Mouse (Mus musculus): Measurements from ENCODE around the gene Uckl1.

The Uckl1 gene

DNA sequence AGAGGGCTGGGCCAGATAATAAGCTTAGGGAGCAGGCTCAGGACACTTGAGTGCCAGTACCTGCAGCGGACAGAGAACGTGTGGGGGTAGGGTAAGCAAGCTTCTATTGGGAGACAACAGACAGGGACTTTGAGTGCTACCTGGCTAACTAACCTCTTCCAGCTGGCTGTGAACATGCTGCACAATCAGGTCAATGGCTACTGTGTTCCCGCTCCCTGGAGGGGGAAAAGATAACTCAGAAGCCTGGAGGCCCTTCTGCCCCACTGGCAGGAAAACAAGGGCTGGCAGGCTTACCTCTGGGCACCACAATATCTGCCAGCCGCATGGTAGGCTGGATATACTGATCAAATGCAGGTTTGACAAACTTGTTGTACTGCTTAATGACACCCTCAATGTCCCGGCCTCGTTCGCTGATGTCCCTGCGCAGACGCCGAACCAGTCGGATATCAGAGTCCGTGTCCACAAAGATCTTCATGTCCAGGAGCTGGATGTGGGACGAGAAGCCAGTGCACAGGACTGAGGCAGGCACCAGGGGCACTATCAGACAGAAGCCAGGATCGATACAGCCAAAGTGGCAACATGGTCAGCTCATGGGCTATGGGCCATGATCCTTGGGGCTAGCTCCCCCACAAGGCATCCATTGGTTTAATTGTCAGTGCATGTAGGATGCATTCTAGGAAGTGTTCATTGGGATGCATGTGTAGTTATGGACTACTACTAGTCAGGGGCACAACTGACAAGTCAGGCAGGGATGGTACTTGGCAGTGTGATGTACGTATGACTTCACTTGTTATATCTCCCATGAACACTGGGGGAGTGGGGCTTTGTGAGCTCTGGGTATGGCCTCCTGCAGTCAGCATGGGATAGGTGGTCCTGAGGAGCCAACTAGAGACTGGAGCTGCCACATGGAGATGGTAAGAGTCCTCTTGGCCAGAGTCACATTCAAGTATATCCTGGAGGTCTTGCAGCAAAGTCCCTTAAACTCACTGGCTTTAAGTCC is 11.5 kb downstream of the Uckl1 start:
- no peak for DNase-seq (ENCODE audit: low spot score in 2 of 2)

DNA sequence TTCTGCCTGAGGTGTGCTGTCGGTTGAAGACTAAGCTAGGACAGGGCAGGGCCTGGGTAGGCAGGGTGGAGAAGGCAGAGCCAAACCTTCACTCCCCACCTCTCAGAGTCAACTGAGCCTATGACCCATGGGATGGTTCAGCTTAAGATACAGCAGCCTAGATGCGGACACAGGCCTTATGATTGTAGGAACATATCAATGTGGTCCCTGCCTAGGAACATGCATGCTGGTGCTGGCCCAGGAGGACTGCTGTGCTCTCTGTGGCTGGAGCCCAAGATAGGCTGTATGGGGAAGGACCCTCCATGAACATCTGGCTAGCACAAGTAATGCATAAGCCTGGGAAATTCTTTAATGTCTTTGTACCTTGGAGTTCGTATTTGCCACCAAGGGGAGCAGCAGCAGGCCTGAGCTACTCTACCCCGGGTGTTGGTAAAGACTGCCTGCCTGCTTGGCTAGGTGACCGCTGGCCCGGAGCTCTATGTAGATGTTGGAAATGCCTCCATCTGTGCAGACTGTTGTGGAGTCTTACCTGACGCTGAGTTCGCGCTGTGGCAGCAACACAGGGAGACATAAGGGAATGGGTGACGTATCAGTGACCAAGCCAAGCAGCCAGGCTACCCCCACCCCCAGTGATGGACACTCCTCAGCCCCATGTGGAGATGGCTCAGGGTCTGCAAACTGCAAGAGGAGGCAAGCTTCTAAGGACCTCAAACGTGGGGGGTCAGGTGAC is 12.6 kb downstream of the Uckl1 start:
- DNase-seq (ENCODE audit: low spot score in 2 of 2) = no peak

DNA sequence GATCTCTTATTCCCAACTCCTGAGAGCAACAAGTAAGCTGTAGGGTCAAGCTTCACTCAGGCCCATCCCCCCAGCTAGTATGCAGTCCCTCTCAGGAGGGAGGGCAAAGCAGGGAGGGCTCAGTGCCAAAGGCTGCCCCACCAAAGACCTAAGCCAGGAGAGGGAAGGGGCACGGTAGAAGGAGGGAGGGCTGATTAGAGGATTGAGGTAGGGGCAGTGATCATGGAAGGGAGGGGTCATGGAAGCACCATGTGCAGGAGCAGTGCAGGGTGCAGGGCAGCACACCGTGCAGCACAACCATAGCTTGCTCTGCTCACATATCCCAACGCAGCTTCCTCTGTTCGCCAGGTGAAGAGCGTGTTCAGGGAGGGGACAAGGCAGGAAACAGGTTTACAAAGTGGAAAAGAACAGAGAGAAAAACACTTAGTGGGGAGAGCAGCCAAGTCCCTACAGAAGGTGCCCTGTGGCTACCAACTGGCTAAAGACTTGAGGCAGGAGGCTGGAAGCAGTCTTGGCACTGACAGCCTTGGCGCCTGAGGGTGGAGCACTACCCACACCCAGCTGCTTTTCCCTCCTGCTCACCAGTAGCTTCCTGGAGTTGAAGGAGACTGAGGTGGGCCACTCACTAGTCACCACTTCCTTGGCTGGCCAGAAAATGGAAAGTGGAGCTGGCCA is 13.6 kb downstream of the Uckl1 start:
- DNase-seq (ENCODE audit: low spot score in 2 of 2) = no peak

DNA sequence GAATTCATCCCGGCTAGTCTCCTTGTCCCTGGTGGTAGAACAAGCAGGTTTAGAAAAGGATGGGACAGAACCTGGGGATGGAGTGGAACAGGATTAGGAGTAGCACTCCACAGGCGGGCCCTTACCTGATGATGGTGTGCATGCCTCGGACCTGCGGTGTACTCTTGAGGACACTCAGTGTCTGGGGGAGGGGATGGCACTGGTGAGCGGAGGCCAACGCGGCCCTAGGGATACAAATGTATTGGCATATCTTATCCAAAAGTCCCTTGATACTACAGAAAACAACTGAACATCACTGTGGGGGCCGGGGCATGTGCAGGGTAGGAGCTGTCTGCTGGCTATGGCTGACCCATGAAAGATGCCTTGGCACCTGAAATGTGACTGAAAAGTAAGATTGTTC is 14.3 kb downstream of the Uckl1 start:
- DNase-seq (ENCODE audit: low spot score in 2 of 2) = no peak

DNA sequence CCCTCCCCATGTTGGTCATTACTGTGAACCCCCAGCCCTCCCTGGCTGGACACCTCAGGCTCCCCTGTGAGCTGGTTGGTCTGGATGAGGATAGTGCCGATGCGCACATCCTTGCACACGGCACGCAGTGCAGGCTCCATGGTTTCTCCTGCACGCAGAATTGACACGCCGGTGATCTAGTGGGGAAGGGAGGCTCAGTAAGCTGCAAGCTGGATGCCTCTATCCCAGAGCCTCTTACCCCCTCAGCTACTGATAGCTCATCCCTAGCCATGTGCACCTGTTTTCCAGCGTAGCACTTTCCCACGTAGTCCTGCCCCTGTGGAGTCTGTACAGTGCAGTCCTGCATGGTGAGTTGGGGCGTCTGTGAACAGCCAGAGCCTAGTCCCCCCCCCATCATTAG is 14.8 kb downstream of the Uckl1 start:
- no peak for DNase-seq (ENCODE audit: low spot score in 2 of 2)

DNA sequence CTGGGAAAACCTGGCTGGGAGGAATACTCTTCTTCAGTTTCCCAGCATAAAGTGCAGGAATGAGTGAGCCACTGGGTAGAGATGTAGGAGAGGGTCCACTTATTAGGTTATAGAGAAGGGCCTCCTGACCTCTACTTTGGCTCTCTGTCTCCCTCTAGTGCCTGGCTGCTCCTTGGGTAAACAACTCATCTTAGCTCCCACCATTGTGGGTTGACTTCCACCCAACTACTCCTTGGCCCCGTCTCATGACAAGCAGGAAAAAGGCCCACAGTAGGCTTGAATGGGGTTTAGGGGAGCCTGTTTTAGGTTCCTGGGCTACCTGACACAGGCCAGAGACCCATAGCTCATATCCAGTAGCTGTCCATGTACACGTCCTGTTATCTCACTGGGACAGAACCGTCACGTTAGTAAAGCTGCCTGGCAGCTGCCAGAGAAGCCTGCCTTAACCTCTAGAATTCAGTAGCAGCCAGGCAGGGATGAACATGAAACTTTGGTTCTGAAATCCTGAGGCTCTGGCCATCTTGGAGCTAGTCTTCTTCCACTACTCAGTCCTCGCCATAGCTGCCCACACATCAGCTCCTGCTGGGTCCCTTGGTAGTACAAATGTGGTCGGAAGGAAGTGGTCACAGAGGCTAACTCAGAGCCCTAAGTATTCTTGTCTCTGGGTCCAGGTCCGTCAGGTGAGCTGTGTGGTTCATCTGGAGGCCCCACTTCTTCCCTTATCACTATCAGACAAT is 16.3 kb downstream of the Uckl1 start:
- DNase-seq (ENCODE audit: low spot score in 2 of 2) = peak in 1 of 2 experiments; percentile 62

DNA sequence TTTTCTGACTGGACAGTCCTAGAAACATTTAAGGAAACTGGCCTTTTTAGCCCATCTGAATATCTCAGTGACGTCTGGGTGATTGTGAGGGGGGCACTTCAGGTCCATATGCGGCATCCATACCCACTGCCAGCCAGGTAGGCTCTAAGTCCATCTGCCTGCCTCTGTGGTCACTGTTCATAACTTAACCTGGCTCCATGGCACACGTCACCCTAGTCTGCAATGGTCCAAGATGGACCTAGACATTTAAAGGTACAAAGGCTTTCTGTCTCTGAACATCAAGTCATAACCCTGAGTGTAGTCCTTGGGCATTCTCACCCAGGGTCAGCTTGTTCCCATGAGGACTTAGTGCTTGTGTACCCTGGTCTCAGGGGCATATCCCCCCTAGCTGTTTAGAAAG is 17.4 kb downstream of the Uckl1 start:
- DNase-seq (ENCODE audit: low spot score in 2 of 2) = no peak

DNA sequence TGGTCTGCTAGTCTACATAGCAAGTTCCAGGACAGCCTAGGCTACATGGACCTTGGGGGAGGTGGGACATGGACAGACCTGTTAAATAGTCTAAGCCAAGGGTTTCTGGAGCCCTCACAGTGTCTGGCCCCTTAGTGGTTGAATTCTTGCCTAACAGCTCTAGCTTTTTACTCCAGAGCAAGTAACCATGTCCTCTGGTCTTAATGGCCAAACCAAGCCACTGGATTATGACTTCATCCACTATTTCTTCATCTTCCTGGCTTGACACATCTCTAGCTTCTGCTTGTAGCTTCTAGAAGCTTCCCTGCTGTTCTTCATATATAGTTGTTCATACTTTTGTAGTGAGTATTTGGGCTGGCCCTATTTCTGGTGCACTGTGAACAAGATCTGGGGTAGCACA is 30.9 kb downstream of the Uckl1 start:
- DNase-seq (ENCODE audit: low spot score in 2 of 2) = no peak

DNA sequence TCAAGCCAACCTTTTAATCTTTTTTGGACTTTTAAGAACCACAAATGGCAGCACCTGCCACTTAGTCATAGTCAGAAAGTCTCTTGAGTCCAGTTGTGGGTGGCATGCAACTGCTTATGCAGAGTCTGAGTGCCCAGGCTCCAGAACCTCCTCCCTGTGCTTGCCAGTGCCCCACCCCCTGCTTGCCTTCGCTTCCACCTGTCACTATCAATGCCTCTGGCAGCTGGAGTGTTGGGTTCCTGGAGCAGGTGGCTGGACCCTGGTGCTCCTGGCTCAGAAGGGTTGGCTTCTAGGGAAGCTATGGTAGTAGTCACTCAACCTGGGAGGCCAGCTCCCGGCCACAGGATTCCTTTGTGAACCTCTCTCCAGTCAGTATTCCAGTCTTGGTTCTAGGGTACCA is 34.5 kb downstream of the Uckl1 start:
- no peak for DNase-seq (ENCODE audit: low spot score in 2 of 2)

DNA sequence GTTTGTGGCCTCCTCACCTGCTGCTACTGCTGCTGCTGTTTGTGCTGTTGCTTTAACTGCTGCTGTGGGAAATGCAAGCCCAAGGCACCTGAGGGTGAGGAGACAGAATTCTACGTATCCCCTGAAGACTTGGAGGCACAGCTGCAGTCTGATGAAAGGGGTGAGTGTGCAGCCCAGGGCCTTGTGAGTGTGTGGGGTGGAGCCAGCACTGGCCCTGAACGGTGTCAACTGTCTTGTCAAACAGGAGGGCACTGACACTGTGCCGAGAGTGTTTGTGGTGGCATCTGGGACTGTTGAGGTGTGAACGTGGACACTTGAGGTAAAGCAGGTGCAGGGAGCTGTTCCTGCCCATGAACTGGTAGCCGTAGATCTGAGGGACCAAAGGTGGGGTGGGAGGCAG is 36.0 kb downstream of the Uckl1 start:
- no peak for DNase-seq (ENCODE audit: low spot score in 2 of 2)

DNA sequence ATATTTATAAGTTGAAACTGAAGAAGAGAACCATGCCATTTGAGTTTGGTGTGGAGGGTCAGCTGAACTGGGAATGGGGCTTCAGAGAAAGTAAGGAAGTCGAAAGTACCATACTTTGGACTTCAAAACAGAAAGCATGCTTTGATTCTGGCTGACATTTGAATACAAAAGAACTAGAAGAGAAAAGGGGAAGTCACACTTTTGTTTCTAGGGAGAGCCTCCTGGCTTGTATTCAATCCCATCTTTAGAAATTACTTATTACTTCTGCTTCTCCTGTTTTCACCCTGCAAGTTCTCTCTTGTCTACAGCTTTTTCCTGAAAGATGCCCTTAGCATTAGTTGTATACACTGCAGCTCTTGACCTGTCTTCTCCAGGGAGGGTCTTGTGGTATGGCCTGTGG is 36.5 kb downstream of the Uckl1 start:
- DNase-seq (ENCODE audit: low spot score in 2 of 2) = no peak

DNA sequence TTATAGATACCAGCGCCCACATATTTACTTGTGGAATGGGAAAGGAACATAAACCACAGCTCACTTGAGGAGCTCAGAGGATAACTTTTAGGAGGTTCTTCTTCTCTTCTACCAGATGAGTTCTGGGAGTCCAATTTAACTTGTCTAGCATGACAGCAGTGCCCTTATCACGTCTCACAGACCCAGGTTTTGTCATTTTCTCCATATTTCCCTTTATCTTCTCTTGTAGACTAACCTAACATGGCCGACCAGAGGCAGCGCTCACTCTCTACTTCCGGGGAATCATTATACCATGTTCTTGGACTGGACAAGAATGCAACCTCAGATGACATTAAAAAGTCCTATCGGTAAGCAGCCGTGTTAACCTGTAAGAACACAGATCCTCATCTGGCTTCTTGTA is 38.5 kb downstream of the Uckl1 start:
- DNase-seq (ENCODE audit: low spot score in 2 of 2) = no peak

DNA sequence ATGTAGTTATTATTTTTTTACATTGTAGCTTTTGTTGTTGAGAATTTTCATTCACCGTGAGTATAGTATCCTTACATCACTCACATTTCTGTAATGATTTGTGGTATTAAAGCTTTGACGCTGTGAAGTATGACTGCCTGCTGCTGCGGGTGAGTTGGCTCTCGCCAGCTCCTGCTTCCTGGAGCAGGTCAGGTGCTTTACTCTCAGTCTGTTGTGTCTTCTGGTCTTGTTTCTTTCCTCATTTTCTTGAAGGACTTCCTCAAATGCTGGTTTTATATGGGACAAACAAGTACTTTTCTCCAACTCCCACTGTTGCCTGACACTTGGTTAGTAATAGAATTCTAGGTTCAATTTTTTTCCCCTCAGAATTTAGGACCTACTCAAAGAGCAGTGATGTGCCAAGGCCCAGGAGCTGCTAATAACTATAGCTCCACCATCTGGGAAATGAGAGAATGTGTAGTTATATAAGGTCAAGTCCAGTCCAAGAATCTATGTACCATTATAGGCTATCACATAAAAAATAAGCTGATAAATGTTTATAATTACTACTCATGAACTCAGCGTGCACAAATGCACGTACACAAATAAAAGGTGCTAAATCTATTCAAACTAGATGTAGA is 42.8 kb downstream of the Uckl1 start:
- DNase-seq (ENCODE audit: low spot score in 2 of 2) = no peak

DNA sequence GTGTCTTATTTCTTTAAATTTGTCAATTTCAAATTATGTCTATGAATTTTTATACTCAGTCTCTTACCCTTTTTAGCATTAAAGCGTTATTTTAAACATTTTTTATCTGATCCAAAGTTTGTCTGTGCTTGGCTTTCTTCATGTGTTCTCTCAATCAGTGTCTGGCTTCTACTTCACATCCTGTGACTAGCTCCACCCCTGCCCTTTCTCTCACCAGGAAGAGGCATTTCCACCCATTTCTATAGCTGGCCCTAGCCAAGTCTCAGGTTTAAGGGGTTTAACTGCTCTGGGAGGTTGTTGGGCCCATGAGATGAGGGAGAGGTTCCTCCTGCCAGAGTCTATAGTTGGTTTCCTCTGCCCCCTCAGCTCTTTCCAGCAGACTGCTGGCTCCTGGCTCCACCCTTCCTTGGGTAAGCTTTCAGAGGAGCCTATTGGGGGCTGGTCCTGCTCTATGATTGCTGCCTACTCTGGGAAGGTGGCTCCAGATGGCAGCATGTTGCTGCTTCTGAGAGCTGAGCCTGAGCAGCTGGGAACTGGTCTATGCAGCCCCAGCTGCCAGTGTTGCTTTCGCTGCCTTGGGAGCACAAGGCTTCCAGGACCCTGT is 47.1 kb downstream of the Uckl1 start:
- DNase-seq (ENCODE audit: low spot score in 2 of 2) = no peak

DNA sequence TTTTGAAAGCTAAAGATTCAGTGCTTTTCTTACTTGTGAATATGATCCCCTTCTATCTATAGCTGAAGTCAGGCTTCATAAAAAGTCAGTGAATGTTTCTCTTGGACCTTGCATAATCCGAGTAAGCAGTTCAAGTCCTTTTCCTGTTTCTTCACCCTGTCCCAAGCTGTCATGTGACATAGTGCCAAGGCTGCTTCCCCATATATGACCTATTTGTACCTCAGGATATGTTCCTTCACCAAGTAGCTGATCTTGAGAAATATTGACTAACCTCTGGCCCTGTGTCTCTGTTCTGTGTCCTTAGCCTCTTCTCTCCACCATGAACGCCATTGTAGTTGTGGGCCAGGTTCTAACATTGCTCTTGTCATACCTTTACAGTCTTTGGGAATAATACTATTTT is 48.3 kb downstream of the Uckl1 start:
- DNase-seq (ENCODE audit: low spot score in 2 of 2) = no peak

DNA sequence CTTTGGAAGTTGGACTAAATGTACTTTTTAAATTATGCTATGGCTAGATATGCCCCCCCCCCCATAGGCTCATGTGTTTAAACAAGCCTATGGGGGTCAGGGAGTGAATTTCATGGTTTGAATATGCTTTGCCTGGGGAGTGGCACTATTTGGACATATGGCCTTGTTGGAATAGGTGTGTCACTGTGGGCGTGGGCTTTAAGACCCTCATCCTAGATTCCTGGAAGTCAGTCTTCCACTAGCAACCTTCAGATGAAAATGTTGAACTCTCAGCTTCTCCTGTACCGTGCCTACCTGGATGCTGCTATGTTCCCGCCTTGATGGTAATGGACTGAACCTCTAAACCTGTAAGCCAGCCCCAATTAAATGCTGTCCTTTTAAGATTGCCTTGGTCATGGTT is 52.1 kb downstream of the Uckl1 start:
- DNase-seq (ENCODE audit: low spot score in 2 of 2) = no peak

DNA sequence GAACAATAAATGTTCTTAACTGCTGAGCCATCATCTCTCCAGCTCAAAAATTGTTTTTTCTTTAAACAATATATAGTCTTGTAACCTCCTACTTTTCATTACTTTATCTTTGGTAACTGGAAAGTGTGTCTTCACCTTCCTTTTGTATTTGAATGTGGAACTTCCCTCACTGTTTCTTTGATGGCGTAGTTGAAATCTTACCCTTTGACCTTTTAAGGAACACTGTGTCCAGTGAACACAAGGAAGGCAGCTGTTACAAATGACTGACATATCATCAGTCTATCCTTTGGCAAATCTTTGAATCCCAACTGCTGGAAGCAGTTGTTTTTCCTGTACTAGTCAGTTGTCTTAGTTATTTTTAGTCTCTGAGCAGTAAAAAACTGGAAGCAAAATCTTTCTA is 55.6 kb downstream of the Uckl1 start:
- no peak for DNase-seq (ENCODE audit: low spot score in 2 of 2)

DNA sequence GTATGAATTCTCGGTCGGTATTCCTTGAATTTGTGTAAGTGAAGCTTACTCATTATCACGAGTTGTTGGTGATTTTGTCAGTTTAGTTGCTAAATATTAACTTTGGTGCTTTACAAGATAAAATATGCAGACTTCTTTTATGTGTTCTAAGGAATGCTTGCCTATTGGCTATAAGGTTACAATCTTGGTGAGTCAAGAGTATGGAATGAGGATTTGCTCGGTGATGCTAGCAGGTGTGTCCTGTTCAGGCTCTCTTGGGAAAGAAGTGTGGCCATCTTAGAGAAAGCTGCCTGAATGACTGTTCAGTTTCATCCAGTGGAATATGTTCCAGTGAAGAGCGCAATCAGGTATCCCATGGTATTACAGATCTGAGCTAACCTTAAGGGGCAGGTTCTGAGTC is 59.2 kb downstream of the Uckl1 start:
- DNase-seq (ENCODE audit: low spot score in 2 of 2) = no peak

DNA sequence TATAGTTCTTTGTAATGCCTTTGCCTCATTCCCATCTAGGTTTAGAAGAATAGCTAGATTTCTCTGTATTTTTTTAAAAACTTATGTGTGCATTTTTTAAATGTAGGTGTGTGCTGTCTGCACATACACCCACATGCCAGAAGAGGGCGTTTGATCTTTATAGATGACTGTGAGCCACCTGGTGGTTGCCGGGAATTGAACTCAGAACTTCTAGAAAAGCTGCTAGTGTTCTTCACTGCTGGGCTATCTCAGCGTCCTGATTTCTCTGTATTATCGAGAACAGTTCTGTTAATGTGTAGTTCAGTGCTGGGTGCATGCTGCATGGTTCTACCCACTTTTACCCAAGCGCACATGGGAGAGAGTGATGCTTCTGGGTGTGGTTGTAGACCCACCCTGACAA is 61.9 kb downstream of the Uckl1 start:
- peak; percentile 9 to 30 for DNase-seq (ENCODE audit: low spot score in 2 of 2)

DNA sequence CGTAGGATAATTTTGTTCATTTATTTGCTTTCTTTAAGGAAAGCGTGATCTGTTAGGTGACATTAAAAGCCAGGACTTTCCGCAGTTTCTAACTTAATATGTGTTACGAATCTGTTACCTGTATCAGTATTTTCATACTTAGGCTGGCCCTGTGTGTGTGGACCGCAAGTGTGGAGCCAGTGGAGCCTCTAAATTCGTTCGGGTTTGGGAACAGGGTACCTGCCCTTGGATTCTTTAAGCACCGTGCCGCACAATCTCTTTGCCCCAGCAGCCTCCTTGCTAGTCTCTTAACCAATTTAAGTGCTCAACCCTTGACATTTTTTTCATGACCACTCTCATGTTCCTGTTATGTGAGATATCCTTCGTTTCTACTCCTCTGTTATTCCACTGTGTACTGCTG is 63.2 kb downstream of the Uckl1 start:
- no peak for DNase-seq (ENCODE audit: low spot score in 2 of 2)

DNA sequence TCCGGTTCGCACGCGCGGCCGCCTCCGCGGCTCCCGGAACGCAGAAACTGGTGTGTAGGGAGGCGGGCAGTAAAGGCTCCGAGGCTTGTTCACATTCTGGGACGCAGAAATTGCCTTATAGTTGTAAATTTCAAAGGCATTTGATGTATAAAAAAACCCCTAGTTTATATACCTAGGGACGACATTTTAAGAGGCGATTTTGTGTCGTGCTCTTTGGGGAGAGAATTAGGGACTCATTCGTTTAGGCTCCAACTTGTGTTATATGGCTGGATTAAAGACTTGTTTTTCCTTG is 63.8 kb downstream of the Uckl1 start:
- no peak for DNase-seq (ENCODE audit: low spot score in 2 of 2)
